Comparison of ENCODE assay signal across 10 mouse cellular contexts in the genomic region with DNA sequence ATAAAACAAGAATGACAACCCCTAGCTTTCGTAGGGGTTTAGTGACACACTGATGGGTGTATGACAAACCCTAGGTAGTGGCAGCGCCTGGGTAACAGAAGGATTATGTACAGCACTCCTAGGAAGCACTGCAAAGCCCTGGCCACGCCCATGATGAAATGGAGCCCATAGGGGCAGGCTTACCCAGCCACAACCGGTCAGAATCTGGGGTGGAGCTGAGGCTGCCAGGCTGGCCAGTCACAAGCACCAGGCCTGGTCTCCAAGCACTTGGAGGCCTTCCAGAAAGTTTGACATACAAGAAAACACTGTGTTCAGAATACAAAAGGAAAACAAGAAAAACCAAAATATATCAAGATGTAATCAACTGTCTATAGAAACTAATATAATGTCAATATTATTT. TPM values are rescaled to one million over a fixed set of nuclear protein-coding genes. Genes with fewer than 3 reads are reported as not detected.
DNase-seq lines count a peak whose midpoint lies in the region; ATAC-seq and TF ChIP-seq lines count a peak whose summit lies in the region.
"Had no signal": no experiment of that assay in that cellular context is flagged by ENCODE, and none has a peak within 500 bp of the region (broad histone marks: within the 10 kb centered on the region; RNA-seq: fewer than 3 reads in every experiment).

No protein-coding gene starts in this region.

- no peaks in the 10 kb centered on the region for H3K27me3 ChIP-seq in liver, embryonic 11.5 days (replicated peaks; ENCODE audit: control insufficient read depth, insufficient read depth, low read length)

- DNase-seq in adrenal gland, adult 2 months = peak; percentile 73
- DNase-seq in adrenal gland, postnatal 4 days (ENCODE audit: low spot score in 2 of 2) = no peak
- no peak for DNase-seq in layer of hippocampus, adult 2 months (ENCODE audit: low spot score in 2 of 2)
- no peak for DNase-seq in layer of hippocampus, adult 9-10 months (ENCODE audit: low spot score)
- peak; percentile 88 for DNase-seq in lung, postnatal 10 days
- no peak for DNase-seq in spleen, adult 18-20 months
- no peak for DNase-seq in liver, embryonic 11.5 days (ENCODE audit: low spot score)
- DNase-seq: B cell, adult 2 months had no signal

- no peak overlapping the region for H3K4me2 ChIP-seq in liver, embryonic 11.5 days
- H3K4me2 ChIP-seq: forebrain, embryonic 12.5 days had no signal

- WGBS in liver, embryonic 11.5 days = 55% methylated on average over 4 of the region's 4 CpGs

- H3K4me3 ChIP-seq in layer of hippocampus, adult 2 months = no peak overlapping the region
- H3K4me3 ChIP-seq in brown adipose tissue, adult 24 weeks (ENCODE audit: insufficient read depth, low read depth, low read length) = no peak overlapping the region
- H3K4me3 ChIP-seq in liver, embryonic 11.5 days (ENCODE audit: low read depth, low read length) = no peak overlapping the region
- H3K4me3 ChIP-seq: forebrain, embryonic 12.5 days had no signal

- H3K9ac ChIP-seq in liver, embryonic 11.5 days (ENCODE audit: low read depth, low read length) = no peak overlapping the region
- H3K9ac ChIP-seq: forebrain, embryonic 12.5 days had no signal

- peak overlapping the region; percentile 64; the same call in 1 of the 2 replicates for H3K27ac ChIP-seq in layer of hippocampus, adult 2 months
- 0 out of 2 replicates have a peak overlapping the region, but pooled peaks have one; percentile 1 for H3K27ac ChIP-seq in brown adipose tissue, adult 24 weeks (replicated peaks; ENCODE audit: low read depth, low read length)
- H3K27ac ChIP-seq in liver, embryonic 11.5 days (ENCODE audit: low read depth, low read length) = no peak overlapping the region
- H3K27ac ChIP-seq: forebrain, embryonic 12.5 days had no signal

- ATAC-seq in liver, embryonic 11.5 days (replicated peaks; ENCODE audit: low FRiP score) = no peak

- no peaks in the 10 kb centered on the region for H3K36me3 ChIP-seq in liver, embryonic 11.5 days (ENCODE audit: control insufficient read depth, insufficient read depth, low read length)
- H3K36me3 ChIP-seq: forebrain, embryonic 12.5 days had no signal

- no peaks in the 10 kb centered on the region for H3K9me3 ChIP-seq in liver, embryonic 11.5 days (ENCODE audit: control insufficient read depth, low read length)
- H3K9me3 ChIP-seq: forebrain, embryonic 12.5 days had no signal

- no peak for TF ChIP-seq CTCF in layer of hippocampus, adult 2 months (conservative IDR thresholded peaks at IDR 0.05)

- H3K4me1 ChIP-seq in brown adipose tissue, adult 24 weeks (ENCODE audit: control insufficient read depth, insufficient read depth, insufficient read length, low read length) = peaks cover 20% of the 10 kb centered on the region
- H3K4me1 ChIP-seq in liver, embryonic 11.5 days (replicated peaks; ENCODE audit: control insufficient read depth, insufficient read depth, low read length) = peaks cover 8% of the 10 kb centered on the region

RNA-seq across cellular contexts. Expression of gene Mxd4, which starts 3.5 kb away (rescaled TPM):
- total RNA-seq in adrenal gland, adult 2 months (2021) = 100 to 1,000 TPM; 100 to 125 TPM
- polyA plus RNA-seq in adrenal gland, adult 2 months (2012; rRNA removed) = 260 and 308 TPM in 2 replicates
- 100 to 1,000 TPM; 145 to 158 TPM for total RNA-seq in adrenal gland, postnatal 4 days (2021)
- 10 to 100 TPM; 84.9 to 94.7 TPM for total RNA-seq in layer of hippocampus, adult 2 months (2021)
- polyA plus RNA-seq in brown adipose tissue, adult 24 weeks (2012; ENCODE audit: insufficient read depth, insufficient read length, missing spikeins) = 69.9 and 70.6 TPM in 2 replicates
- 8.5 and 12.5 TPM in 2 replicates for polyA plus RNA-seq in liver, embryonic 11.5 days (2014; fragmentation: Nextera tagmentation; extraction: Ambion mirVana)

RNA-seq across cellular contexts. Expression of gene Haus3, which starts 21.7 kb away (rescaled TPM):
- 1 to 10 TPM; 7.2 to 8.4 TPM for total RNA-seq in adrenal gland, adult 2 months (2021)
- 0.11 and 0.33 TPM in 2 replicates for polyA plus RNA-seq in adrenal gland, adult 2 months (2012; rRNA removed)
- 10 to 100 TPM; 12.3 to 14.0 TPM for total RNA-seq in adrenal gland, postnatal 4 days (2021)
- total RNA-seq in layer of hippocampus, adult 2 months (2021) = 1 to 10 TPM; 6.4 to 7.3 TPM
- polyA plus RNA-seq in brown adipose tissue, adult 24 weeks (2012; ENCODE audit: insufficient read depth, insufficient read length, missing spikeins) = 24.5 and 28.1 TPM in 2 replicates
- polyA plus RNA-seq in liver, embryonic 11.5 days (2014; fragmentation: Nextera tagmentation; extraction: Ambion mirVana) = 47.5 and 51.5 TPM in 2 replicates

RNA-seq across cellular contexts. Expression of gene Poln, which starts 21.8 kb away (rescaled TPM):
- total RNA-seq in adrenal gland, adult 2 months (2021) = 10 to 100 TPM in 1 of 2 experiments, 1 to 10 TPM in 1; 7.0 to 12.3 TPM
- polyA plus RNA-seq in adrenal gland, adult 2 months (2012; rRNA removed) = 3.2 and 3.9 TPM in 2 replicates
- 1 to 10 TPM; 1.4 to 3.4 TPM for total RNA-seq in adrenal gland, postnatal 4 days (2021)
- total RNA-seq in layer of hippocampus, adult 2 months (2021) = 1 to 10 TPM in 1 of 2 experiments, under 1 TPM in 1; 0.61 to 1.0 TPM
- 137 and 175 TPM in 2 replicates for polyA plus RNA-seq in brown adipose tissue, adult 24 weeks (2012; ENCODE audit: insufficient read depth, insufficient read length, missing spikeins)
- polyA plus RNA-seq in liver, embryonic 11.5 days (2014; fragmentation: Nextera tagmentation; extraction: Ambion mirVana) = 0.58 and 0.79 TPM in 2 replicates

Comparison
In these comparisons a context has a peak if more than half of its experiments do, and no peak if none do; other contexts are left out.
1. DNase-seq: peak in adrenal gland, adult 2 months (single experiment) and lung, postnatal 10 days (single experiment); none in adrenal gland, postnatal 4 days (0 of 2), layer of hippocampus, adult 2 months (0 of 2), layer of hippocampus, adult 9-10 months (single experiment), spleen, adult 18-20 months (0 of 2) and liver, embryonic 11.5 days (single experiment).